Mouse (Mus musculus): Measurements from ENCODE around the gene Sap30bp. TPM values are rescaled to one million over a fixed set of nuclear protein-coding genes. Genes with fewer than 3 reads are reported as not detected.

Gene Sap30bp
- polyA plus RNA-seq (2015; fragmentation: Nextera tagmentation; extraction: Ambion mirVana) = 32.9 and 38.1 TPM in 2 replicates

DNA sequence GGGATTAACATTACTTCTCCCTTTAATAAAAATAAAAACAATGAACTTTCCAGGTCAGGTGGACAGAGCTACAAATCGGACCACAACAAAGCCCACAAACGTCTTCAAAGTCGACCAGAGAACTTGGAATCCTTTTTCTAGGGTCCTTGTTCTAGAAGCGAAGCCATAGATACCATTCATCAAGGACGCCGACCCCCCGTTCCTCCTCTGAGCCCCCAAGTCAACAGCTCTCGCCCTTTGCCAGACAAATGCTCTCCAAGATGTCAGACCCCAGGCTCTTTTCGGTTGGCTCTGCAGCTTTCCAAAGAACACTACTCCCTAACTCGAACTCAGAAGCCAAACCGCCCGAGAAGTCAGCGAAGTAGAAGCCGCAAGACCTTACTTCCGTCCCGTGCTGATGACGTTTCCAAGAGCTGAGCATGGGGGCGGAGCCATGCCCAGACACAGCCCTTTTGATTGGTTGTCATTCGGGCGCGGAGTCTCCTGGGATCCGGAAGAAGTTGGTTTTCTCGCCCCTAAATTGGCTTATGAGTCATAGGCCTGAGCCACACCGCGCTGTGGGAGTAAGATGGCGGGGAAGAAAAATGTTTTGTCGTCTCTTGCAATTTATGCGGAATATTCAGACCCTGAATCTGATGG lies at the start of gene Sap30bp, which contains the start of gene Recql5:
Gene Sap30bp (plus strand): TSS at position 175 of the 639 bp plus-strand sequence.
Gene Recql5 (minus strand): TSS at position 370 of the 639 bp plus-strand sequence.
- Histone ChIP-seq H3K9ac (peak within 1 kb of the TSS; percentile 60), H3K4me3 (replicated peaks) (peak within 1 kb of the TSS; percentile 72), H3K9me3 (replicated peaks) (no peaks in the 10 kb centered on the region), H3K36me3 (peaks cover 38% of the 10 kb centered on the region), H3K4me2 (replicated peaks) (peak within 1 kb of the TSS; percentile 80), H3K27ac (replicated peaks) (peak within 1 kb of the TSS; percentile 19; the same call in 1 of the 2 replicates), H3K27me3 (no peaks in the 10 kb centered on the region), H3K4me1 (peaks cover 24% of the 10 kb centered on the region)
- under 1% methylated on average over 28 of the region's 28 CpGs for WGBS
- peak; percentile 99 for ATAC-seq (ENCODE audit: insufficient number of reproducible peaks, low FRiP score, low TSS enrichment, low read depth)

DNA sequence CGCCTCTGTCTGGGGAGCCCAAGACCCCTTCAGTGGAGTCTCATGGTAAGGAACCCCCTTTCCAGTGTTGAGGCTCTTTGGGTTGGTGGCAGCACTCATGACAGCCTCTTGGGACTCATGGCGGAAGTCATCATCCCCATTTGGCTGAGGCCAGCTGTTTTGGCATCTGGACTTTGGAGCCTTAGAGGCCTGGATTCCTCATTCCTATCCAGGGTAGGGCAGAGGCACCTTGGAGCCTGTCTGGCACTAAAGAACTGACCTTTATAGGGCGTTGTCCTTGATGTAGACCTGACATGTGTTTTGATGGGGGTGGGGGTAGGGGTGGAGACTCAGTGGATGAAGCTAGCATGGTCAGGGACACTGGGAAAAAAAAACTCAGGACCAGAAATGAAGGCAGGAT lies 48.7 kb upstream of the Sap30bp start:
- WGBS = 86% methylated on average over 3 of the region's 3 CpGs
- H3K36me3 ChIP-seq = no peaks in the 10 kb centered on the region
- H3K27me3 ChIP-seq = peaks cover 17% of the 10 kb centered on the region
- peaks cover 5% of the 10 kb centered on the region; the same call in 1 of the 2 replicates for H3K4me1 ChIP-seq
- H3K27ac ChIP-seq (replicated peaks) = no peak overlapping the region
- H3K4me2 ChIP-seq (replicated peaks) = no peak overlapping the region
- no peak overlapping the region for H3K9ac ChIP-seq
- ATAC-seq (ENCODE audit: insufficient number of reproducible peaks, low FRiP score, low TSS enrichment, low read depth) = no peak
- no peaks in the 10 kb centered on the region for H3K9me3 ChIP-seq (replicated peaks)
- H3K4me3 ChIP-seq (replicated peaks) = no peak overlapping the region

DNA sequence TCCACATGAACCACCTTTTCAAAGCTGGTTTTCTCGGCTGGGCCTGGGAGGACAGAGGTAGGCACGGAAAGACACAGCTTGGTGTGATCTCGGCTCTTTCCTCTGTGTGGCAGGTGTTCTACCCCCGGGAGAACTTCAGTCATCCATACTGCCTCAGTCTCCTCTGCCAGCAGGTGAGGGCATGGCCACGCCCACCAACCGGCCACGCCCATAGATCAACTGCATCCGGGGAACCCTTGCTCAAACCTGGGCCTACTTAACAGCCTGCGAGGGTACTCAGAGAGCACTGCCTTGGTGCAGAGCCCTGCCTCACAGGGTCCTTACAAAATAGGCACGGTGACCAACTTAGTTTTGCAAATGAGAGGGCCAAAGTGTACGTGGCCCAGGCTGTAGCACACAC lies 47.8 kb upstream of the Sap30bp start:
- H3K4me1 ChIP-seq = peaks cover 5% of the 10 kb centered on the region; the same call in 1 of the 2 replicates
- no peak; the same call in 1 of the 2 replicates for ATAC-seq (ENCODE audit: insufficient number of reproducible peaks, low FRiP score, low TSS enrichment, low read depth)
- no peak overlapping the region for H3K4me2 ChIP-seq (replicated peaks)
- no peaks in the 10 kb centered on the region for H3K36me3 ChIP-seq
- H3K9me3 ChIP-seq (replicated peaks) = no peaks in the 10 kb centered on the region
- H3K27ac ChIP-seq (replicated peaks) = no peak overlapping the region
- WGBS = 76% methylated on average over 11 of the region's 11 CpGs
- peaks cover 17% of the 10 kb centered on the region for H3K27me3 ChIP-seq
- no peak overlapping the region for H3K9ac ChIP-seq
- no peak overlapping the region for H3K4me3 ChIP-seq (replicated peaks)

DNA sequence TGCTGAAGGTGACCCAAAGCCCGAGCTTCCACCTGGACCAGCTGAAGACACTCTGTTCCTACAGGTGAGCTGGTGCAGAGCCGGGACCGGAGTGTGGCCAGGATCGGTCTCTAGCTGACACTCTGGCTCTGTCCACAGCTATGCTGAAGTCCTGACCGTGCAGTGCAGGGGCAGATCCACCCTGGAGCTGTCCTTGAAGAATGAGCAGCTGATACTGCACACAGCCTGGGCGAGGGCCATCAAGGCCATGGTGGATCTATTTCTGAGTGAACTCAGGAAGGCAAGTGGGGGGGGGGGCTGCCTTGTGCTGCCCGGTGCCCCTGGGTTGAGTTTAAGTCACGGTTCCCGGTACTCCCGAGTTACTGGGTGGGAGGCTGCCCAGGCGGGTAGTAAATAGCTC lies 46.6 kb upstream of the Sap30bp start:
- ATAC-seq (ENCODE audit: insufficient number of reproducible peaks, low FRiP score, low TSS enrichment, low read depth) = no peak
- peaks cover 5% of the 10 kb centered on the region; the same call in 1 of the 2 replicates for H3K4me1 ChIP-seq
- WGBS = 86% methylated on average over 11 of the region's 11 CpGs

DNA sequence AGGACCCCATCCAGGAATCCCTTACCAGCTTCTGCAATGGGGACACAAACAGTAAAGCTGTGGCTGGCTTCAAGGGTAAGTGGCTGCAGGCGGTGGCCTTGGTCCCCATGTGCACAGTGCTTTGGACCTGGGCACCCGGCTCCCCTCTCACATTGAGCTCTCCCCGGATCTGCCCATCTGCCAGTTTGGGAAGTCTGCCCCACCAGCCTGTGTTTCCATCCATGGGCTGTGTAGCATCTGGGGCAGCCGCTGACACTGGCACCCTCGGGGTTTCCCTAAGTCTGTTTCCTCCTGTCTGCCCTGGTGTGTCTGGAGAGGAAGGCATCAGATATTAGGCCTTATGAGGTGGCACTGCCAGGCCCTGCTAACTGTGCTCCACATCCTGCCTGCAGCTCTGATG lies 45.1 kb upstream of the Sap30bp start:
- WGBS = 90% methylated on average over 5 of the region's 5 CpGs
- no peak overlapping the region for H3K27ac ChIP-seq (replicated peaks)
- peaks cover 12% of the 10 kb centered on the region; the same call in 1 of the 2 replicates for H3K27me3 ChIP-seq
- no peak for ATAC-seq (ENCODE audit: insufficient number of reproducible peaks, low FRiP score, low TSS enrichment, low read depth)
- no peaks in the 10 kb centered on the region for H3K9me3 ChIP-seq (replicated peaks)
- H3K9ac ChIP-seq = no peak overlapping the region
- peaks cover 3% of the 10 kb centered on the region; the same call in 1 of the 2 replicates for H3K36me3 ChIP-seq
- H3K4me2 ChIP-seq (replicated peaks) = no peak overlapping the region
- H3K4me3 ChIP-seq (replicated peaks) = no peak overlapping the region
- peaks cover 5% of the 10 kb centered on the region; the same call in 1 of the 2 replicates for H3K4me1 ChIP-seq

More for the DNA sequence above, 46.6 kb upstream of the Sap30bp start:
- Histone ChIP-seq H3K36me3 (no peaks in the 10 kb centered on the region), H3K9ac (no peak overlapping the region), H3K4me2 (replicated peaks) (no peak overlapping the region), H3K27me3 (peaks cover 17% of the 10 kb centered on the region), H3K9me3 (replicated peaks) (no peaks in the 10 kb centered on the region), H3K4me3 (replicated peaks) (no peak overlapping the region), H3K27ac (replicated peaks) (no peak overlapping the region)

DNA sequence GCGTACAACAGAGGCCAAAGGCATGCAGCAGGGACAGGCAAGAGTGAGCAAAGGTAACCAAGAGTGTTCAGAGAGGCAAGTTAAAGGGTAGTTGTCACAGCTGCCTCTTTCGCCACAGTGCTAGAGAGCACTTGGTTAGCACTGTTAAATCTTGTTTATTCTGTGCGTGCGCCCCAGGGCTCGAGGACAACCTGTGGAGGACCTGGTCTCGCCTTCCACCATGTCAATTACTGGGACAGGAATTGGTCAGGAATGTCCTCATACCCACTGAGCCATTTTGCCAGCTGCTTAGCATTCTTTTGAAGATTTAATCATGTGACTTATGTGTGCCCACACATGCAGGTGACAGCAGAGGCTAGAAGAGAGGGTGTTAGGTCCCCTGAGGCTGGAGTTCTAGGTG lies 43.9 kb upstream of the Sap30bp start:
- Histone ChIP-seq H3K9me3 (replicated peaks) (no peaks in the 10 kb centered on the region), H3K27ac (replicated peaks) (no peak overlapping the region), H3K4me2 (replicated peaks) (no peak overlapping the region), H3K36me3 (peaks cover 14% of the 10 kb centered on the region), H3K4me1 (peaks cover 5% of the 10 kb centered on the region; the same call in 1 of the 2 replicates), H3K27me3 (0 out of 2 replicates have a peak, but pooled peaks cover 2% of the 10 kb centered on the region), H3K4me3 (replicated peaks) (no peak overlapping the region), H3K9ac (no peak overlapping the region)
- ATAC-seq (ENCODE audit: insufficient number of reproducible peaks, low FRiP score, low TSS enrichment, low read depth) = no peak
- 77% methylated on average over 6 of the region's 6 CpGs for WGBS

DNA sequence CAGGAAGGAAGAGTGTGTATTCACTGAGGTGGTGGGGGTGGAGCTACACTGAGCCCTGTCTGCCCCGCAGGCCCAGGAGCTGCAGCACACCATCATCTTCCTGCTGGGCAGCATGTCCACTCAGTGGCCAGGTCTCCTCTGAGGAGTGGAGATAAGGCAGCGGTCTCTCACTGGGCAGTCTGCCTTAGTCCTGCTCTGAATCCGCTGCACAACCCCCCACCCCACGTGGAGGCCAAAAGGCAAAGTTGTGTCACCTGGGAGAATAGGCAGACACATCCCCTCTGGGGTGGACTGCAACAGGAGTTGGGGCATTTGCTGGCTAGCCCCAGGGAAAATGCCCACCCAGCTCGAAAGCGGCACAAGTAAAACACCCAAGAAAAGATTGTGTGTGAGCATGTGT lies 40.9 kb upstream of the Sap30bp start:
- WGBS = 63% methylated on average over 6 of the region's 6 CpGs
- Histone ChIP-seq H3K36me3 (peaks cover 36% of the 10 kb centered on the region), H3K4me3 (replicated peaks) (no peak overlapping the region), H3K9me3 (replicated peaks) (no peaks in the 10 kb centered on the region), H3K4me2 (replicated peaks) (no peak overlapping the region), H3K4me1 (peaks cover 5% of the 10 kb centered on the region; the same call in 1 of the 2 replicates), H3K9ac (no peak overlapping the region), H3K27me3 (no peaks in the 10 kb centered on the region), H3K27ac (replicated peaks) (no peak overlapping the region)
- ATAC-seq (ENCODE audit: insufficient number of reproducible peaks, low FRiP score, low TSS enrichment, low read depth) = no peak

DNA sequence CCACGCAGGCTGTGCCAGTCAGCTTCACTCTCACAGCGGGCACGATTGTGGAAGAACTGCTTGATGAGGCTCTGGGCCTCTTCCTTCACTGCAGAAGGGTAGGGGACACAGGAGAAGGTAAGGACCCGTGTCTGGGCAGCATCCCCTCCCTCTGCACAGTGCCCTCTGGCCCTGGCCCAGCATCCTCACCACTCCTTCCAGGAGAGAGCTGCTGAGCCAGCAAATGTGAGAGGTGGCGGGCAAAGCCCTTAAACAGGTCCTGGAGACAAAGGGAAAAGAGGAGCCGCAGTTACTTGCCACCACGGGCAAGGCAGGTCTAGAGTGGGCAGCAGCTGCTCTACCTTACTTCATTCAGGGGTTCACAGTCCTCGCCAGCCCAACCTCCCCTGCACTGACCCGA lies 40.0 kb upstream of the Sap30bp start:
- Histone ChIP-seq H3K36me3 (peaks cover 36% of the 10 kb centered on the region), H3K27me3 (no peaks in the 10 kb centered on the region), H3K4me1 (peaks cover 5% of the 10 kb centered on the region; the same call in 1 of the 2 replicates), H3K9me3 (replicated peaks) (no peaks in the 10 kb centered on the region), H3K9ac (no peak overlapping the region), H3K4me2 (replicated peaks) (no peak overlapping the region), H3K4me3 (replicated peaks) (no peak overlapping the region), H3K27ac (replicated peaks) (no peak overlapping the region)
- no peak for ATAC-seq (ENCODE audit: insufficient number of reproducible peaks, low FRiP score, low TSS enrichment, low read depth)
- 86% methylated on average over 9 of the region's 9 CpGs for WGBS

DNA sequence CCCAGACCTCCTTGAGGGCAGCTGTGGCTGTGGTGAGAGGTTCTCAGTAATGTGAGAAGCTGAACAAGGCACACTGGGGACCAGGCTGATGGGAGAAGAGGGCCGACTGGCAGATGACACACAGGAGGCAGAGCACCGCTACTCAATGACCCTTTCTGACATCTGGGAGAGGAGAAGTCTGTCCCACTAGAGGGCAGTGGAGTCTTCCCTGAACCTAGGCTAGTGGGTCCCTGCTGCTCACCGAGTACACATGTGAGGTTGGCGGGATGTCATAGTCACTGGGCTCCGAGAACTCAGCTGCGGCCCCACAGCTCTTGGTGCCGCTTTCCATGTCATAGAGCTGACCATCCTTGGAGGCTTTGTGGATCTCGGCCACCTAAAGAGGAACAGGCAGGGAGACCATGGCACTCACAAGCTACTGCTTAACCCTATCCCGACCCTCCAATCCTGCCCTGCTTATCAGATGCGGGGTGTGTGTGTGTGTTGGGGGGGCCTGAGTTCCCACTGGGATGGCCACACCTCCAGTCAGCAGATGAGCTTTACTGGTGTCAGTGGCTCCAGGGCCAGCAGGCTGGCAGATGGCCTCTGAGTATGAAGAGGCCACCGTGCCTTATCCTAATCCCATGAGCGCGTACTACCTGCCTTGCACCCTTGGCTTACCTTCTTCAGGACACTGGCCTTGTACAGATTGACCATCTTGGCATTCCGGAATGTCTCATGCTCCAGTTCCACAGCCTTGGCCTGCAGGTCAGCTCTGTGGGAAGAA lies 38.1 kb upstream of the Sap30bp start:
- Histone ChIP-seq H3K9me3 (replicated peaks) (no peaks in the 10 kb centered on the region), H3K4me3 (replicated peaks) (no peak overlapping the region), H3K9ac (no peak overlapping the region), H3K4me2 (replicated peaks) (no peak overlapping the region), H3K4me1 (peaks cover 6% of the 10 kb centered on the region), H3K36me3 (peaks cover 36% of the 10 kb centered on the region), H3K27ac (replicated peaks) (no peak overlapping the region), H3K27me3 (no peaks in the 10 kb centered on the region)
- ATAC-seq (ENCODE audit: insufficient number of reproducible peaks, low FRiP score, low TSS enrichment, low read depth) = no peak
- WGBS = 75% methylated on average over 14 of the region's 14 CpGs

DNA sequence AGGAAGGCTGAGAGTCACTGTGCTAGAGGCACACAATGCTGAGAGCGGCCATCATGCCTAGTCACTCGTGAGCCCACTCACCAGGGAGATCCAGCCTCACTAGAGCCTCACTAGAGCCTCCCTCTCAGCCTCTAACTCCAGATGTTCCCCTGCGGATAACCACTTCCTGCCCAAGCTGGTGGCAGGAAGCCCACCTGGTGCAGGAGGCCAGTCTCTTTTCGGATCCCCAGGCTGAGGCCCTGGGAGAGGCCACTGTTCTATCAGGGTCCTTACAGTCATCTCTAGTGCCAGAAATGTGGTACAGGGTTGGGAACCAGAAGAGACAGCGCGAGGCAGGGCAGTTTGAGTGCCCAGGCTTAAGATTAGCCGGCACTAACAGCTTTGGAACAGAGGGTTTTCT lies 34.6 kb upstream of the Sap30bp start:
- 78% methylated on average over 7 of the region's 7 CpGs for WGBS
- Histone ChIP-seq H3K27me3 (no peaks in the 10 kb centered on the region), H3K4me3 (replicated peaks) (no peak overlapping the region), H3K36me3 (peaks cover 29% of the 10 kb centered on the region), H3K4me1 (peaks cover 39% of the 10 kb centered on the region), H3K9ac (no peak overlapping the region), H3K9me3 (replicated peaks) (no peaks in the 10 kb centered on the region), H3K4me2 (replicated peaks) (no peak overlapping the region), H3K27ac (replicated peaks) (no peak overlapping the region)
- ATAC-seq (ENCODE audit: insufficient number of reproducible peaks, low FRiP score, low TSS enrichment, low read depth) = no peak

DNA sequence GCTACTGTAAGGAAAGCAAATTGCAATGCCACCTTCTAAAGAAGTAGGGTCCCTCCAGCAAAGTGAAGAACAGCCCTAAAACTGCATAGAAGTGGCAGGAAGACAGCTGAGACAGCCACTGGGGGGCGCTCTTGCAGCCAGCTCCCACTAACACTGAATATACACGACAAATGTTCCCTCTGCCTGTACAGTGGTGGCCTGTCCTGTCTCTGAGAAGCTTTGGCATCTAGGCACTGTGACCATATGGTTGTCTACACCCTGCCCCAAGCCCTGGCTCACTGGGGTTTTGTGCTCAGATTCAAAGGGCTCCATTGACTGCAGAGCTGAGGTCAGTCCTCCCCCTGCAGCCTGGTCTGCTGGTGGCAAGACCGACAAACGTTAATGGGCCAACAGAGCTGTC lies 34.2 kb upstream of the Sap30bp start:
- Histone ChIP-seq H3K27ac (replicated peaks) (0 out of 2 replicates have a peak overlapping the region, but pooled peaks have one; percentile 72), H3K9me3 (replicated peaks) (no peaks in the 10 kb centered on the region), H3K4me1 (peaks cover 44% of the 10 kb centered on the region), H3K9ac (no peak overlapping the region), H3K36me3 (peaks cover 25% of the 10 kb centered on the region), H3K27me3 (no peaks in the 10 kb centered on the region), H3K4me3 (replicated peaks) (no peak overlapping the region), H3K4me2 (replicated peaks) (no peak overlapping the region)
- WGBS = 16% methylated on average over 4 of the region's 4 CpGs
- ATAC-seq (ENCODE audit: insufficient number of reproducible peaks, low FRiP score, low TSS enrichment, low read depth) = no peak

All from embryonic facial prominence, embryonic 15.5 days (tissue).